Mouse (Mus musculus) cerebellum, adult 9-11 months (tissue): Measurements from ENCODE around the gene Btnl6.
"Not testable (repeated sequence)": the region's sequence is repeated elsewhere in the genome, so short reads cannot be mapped to it uniquely, and the experiment has no call there.

Experiments
- DNase-seq: peaks from one replicate; pipeline ENCODE4 v3.0.0; 2022

The Btnl6 gene

DNA sequence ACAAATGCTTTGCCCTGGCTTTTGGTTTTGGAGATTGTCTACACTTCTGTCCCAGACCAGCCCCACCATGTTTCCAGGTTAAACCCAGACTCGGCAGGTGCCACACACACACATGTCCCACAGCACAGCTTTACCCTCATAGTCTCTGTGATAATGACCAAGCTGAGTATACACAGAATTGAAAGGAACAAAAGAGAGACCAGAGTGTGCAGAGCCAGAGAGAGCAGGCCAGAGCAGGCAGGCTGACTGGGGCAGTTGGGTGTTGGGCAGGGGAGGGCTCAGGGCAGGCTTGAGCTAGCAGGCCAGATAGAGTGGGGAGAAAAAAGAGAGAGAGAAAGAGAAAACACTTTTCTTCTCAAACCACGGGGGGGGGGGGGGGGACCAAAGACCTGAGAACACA, 20.6 kb downstream of the Btnl6 start:
- DNase-seq, result no peak

DNA sequence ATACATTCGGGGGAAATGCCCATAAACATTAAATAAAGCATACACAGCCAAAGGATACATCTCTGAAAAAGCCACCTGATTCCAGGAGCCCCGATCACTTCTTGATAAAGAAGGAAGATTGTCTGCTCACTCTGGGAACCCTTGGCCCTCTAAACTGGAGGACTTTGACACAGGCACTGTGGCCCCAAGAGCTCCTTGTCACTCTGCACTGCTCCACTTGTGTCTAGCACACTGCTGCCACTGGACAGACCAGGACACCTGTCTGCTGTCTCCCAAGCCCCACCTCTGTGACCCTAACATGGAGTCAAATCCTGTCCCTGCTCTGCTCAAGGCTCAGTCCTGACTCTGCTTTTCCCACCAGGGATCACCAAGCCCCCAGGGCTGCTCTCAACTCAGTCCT, 22.0 kb downstream of the Btnl6 start:
- DNase-seq, result not testable (repeated sequence)

DNA sequence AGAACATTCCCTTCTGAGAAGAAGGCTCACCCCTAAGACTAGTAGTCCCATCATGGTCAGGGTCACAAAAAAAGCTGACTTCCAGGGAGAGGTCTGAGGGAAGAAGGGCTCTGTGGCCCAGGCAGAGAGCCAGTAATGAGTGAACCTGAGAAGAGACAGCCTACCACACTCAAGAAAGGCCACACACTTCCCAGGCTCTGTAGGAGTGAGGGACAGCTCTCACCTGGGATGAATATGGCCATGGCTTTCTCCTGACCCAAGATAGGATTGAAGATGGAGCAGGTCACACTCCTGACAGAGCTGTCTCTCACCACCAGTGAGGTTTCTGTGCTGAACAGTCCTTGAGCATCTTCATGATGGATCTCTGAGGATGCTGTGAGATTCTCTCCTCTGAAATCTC, 24.4 kb downstream of the Btnl6 start:
- no peak for DNase-seq

DNA sequence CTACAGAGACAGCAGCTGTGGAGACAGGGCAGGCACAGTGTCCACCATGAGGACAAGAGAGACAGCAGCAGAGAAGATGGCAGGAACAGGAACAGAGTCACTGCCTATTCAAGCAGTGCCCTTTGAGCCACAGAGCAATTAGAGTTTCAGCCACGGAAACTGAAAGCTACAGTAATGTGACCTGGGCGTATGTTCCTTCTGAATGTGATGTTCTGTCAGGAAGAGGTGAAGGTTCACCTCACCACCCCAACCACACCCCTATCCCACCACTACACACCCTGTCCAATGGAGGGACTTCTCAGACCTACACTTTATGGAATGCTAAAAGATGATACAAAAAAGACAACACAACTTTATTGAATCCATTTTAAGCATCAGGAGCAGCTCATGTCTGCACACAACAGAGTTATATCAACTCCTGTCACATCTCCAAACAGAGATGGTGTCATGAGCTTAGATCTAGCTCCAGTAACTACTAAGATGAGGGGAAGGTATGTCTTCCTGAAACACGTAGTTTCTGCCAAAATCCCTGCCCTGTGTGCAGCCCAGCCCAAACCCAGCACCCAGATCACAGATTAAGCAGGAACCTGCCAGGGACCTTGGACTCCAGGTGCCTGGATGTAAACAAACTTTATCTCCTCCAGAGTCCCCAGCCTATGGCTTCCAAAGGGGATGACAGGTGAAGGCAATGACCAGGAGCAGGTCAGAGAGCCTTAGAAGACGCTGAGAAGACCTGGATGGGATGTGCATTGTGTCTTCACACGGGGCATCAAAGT, 39.7 kb downstream of the Btnl6 start, which contains the start of gene Btnl4:
Gene Btnl4 (minus strand): TSS at position 81 of the 776 bp plus-strand sequence.
- not testable (repeated sequence) for DNase-seq

DNA sequence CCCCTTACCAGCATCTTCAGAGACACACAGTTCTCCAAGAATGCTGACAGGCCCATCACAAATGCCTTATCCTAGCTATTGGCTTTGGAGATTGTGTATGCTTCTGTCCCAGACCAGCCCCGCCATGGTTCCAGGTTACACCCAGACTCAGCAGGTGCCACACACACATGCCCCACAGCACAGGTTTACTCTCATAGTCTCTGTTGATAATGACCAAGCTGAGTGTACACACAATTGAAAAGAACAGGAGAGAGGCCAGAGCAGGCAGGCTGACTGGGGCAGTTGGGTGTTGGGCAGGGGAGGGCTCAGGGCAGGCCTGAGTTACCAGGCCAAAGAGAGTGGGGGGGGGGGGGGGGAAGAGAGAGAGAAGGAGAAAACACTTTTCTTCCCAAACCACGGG, 40.7 kb downstream of the Btnl6 start:
- DNase-seq, result no peak

DNA sequence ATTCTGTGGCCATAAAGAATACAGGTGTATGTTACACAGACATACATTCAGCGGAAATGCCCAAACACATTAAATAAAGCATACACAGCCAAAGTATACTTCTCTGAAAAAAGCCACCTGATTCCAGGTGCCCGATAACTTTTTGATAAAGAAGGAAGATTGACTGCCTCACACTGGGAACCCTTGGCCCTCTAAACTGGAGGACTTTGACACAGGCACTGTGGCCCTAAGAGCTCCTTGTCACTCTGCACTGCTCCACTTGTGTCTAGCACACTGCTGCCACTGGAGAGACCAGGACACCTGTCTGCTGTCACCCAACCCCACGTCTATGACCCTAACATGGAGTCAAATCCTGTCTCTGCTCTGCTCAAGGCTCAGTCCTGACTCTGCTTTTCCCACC, 42.1 kb downstream of the Btnl6 start:
- no peak for DNase-seq

DNA sequence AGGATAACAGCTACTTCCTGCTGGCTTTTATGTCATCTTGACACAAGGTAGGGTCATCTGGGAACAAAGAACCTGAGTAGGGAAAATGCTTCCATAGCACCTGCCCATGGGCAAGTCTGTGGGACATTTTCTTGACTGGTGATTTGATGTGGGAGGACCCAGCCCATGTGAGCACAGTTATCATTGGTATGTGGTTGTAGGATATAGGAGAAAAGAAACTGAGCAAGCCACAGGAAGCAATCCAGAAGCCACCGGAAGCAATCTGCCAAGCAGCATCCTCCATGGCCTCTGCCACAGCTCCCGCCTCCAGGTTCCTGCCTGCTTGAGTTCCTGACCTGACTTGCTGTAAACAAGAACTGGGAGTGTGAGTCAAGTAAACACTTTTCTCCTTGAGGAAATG, 46.7 kb downstream of the Btnl6 start:
- no peak for DNase-seq

DNA sequence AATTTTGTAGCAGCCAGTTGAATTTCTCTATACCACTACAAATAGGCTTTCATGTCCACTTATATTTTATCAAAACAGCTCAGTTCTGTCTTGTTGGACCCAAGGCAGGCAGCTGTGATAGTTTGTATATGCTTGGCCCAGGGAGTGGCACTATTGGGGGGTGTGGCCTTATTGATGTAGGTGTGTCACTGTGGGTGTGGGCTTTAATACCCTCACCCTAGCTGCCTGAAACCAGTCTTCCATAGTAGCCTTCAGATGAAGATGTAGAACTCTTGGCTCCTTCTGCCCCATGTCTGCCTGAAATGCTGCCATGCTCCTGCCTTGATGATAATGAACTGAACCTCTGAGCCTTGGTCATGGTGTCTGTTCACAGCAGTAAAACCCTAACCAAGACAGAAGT, 51.2 kb downstream of the Btnl6 start:
- not testable (repeated sequence) for DNase-seq

DNA sequence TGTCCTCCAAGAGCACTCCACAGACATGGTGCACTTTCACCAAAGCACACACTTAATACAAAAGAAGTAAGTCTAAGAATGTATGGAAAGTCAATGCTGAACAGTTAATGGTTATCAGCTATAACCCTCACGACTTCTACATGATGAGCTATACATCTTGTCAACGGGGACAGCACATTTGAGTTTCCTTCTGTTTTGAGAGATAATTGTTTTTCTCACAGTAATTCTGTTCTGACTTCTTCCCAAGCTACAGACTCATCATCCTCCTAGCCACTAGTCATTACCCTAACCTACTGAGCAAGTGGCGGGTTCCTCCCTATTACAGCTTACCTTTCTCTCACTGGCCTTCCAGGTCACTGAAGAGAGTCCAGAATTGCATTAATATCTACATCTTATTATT, 57.9 kb downstream of the Btnl6 start:
- DNase-seq, result no peak
